Mouse (Mus musculus) layer of hippocampus, postnatal 10 days (tissue): ENCODE data around the gene Cr2. TPM values are rescaled to one million over a fixed set of nuclear protein-coding genes. Genes with fewer than 3 reads are reported as not detected.
A peak's percentile ranks its signal among the peaks of the same experiment; 100 is the strongest.
"Not testable (repeated sequence)": the region's sequence is repeated elsewhere in the genome, so short reads cannot be mapped to it uniquely, and the experiment has no call there.

Experiments
- DNase-seq, 2 experiments: peaks; one replicate each; pipeline ENCODE4 v3.0.0; 2021; ENCODE audit warnings: low spot score in 2 of 2
- long read RNA-seq: library from polyadenylated mRNA; stranded (forward); transcript quantifications from one replicate; pipeline ENCODE4 v2.0.0, GENCODE M21; 2023
- total RNA-seq, 2 experiments: library from RNA; stranded (reverse); gene quantifications; 2 replicates each; pipeline ENCODE4 v1.2.3; 2021

Cr2 gene
- total RNA-seq = 1 to 10 TPM; 2.1 to 2.7 TPM
- long read RNA-seq = 0 reads

DNA sequence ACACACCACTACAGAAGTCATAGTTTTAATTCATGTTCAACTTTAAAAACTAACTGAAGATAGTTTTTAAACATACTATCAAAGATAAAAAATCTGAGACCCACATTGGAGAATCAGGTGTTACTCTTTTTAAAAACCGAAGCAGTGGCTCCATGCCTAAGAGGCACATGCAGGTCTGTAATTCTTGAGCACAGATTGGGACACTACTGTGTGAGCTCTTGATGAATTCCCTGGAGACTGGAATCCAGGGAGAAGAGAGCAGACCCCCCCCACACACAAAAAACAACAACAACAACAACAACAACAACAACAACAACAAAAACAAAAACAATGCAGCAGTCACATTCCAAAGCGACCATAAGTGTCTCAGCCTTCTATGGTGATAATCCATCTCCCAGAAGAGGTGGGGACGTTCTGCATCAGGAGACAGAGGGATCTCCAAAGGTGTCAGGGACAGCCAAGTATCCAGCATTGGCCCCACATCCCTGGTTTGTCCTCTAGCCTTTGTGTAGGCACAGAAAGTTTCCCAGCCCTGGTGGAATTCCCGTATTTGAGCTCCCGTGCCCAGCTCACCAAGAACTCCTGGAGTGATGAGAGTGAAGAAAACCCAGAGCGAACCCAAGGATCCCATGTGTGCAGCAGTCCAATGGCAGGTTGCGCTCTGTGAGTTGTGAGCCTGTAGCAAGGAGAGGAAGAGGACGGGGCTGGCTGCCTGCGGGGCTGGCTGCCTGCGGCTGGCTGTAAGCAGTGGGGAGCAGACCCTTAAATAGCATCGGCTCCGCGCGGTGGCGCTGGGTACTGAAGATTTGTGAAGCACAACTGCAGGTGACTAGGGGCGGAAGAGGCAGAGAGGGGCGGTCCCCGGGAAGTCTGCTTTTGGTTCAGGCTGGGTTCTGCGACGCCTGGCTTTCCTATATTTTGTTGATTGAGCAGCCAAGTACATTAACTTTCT lies at the start of gene Cr2:
Cr2 (minus strand) TSS at position 737 of the 952 bp plus-strand sequence.
- DNase-seq = peak; percentile 55 to 69

GRCm38 (mm10) chr1:195221781-195222180 lies 45.3 kb upstream of the Cr2 start:
- DNase-seq = no peak

DNA sequence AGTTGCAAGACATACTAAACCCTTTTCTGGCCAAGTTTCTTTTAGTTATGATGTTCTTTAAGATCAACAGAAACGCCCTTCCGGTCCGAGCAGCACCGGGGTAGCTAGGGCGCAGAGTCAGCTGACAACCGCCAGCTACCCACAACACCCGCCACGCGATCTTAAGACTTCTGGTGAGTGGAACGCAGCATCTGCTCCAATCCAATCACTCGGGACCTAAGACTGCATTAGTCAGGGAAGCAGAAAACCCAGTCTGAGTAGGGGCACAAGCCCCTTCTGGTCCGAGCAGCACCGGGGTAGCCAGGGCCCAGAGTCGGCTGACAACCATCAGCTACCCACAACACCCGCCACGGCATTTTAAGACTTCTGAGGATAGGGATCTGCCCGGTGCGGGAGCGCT lies 36.3 kb upstream of the Cr2 start:
- not testable (repeated sequence) for DNase-seq

GRCm38 (mm10) chr1:195184746-195185145 lies 8.2 kb upstream of the Cr2 start:
- DNase-seq = no peak

GRCm38 (mm10) chr1:195164996-195165755 lies 11.3 kb downstream of the Cr2 start:
- DNase-seq = no peak

DNA sequence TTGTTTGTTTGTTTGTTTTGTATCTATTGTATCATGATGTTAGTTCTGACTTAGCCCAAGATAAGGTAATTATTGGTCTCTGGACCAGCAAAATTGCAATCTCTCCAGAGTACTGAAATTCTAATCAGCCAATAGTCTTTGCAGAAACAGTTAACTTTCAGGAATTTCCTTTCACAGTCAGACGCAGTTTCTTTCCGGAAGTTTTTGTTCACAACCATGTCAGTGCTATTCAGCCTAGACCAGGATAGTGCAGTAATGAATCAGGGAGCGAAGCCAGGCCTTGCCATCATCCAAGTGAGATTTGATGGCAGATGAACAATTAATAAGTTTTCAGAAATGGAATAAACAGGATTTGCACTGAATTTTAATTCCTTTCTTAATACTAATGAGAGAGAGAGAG lies 44.4 kb downstream of the Cr2 start:
- no peak for DNase-seq

GRCm38 (mm10) chr1:195131675-195132015 lies 44.9 kb downstream of the Cr2 start:
- no peak for DNase-seq

DNA sequence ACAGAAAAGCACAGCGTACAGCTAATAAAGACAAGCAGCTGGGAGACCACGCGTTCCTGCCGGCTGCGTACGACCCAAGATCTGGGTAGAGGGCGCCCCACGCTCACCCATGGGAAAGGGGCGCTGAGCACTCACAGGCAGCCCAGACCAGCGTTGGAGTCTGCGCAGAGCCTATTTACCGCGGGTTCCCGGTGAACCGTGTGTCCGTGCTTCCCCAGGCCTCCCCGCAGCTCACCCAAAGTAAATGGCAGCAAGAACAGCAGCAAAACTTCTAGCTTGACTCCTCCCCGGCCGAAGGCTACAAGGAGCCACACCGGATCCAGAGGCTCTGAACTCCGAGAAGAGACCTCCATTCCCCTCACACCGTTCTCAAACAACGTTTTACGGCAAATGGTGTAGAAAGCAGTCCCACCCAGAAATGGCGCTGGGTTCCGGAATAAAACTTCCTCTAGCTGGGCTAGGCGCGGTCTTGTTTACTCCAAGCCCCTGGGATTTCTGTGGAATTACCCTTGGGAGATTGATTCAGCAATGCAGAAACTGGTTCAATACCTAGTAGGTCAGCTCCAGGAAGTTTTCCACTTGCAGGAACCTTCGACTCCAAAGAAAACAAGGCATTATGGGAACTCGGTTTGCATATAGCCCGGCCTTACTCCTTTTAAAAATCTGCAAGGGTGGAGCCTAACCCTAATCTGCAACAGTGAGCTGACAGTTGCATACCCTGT lies 45.4 kb downstream of the Cr2 start, which contains the start of gene Cr1l:
Cr1l (minus strand) TSS at position 634 of the 722 bp plus-strand sequence.
- DNase-seq = peak; percentile 85 to 91

- no peak for DNase-seq
Observed at GRCm38 (mm10) chr1:195130479-195130878, 46.0 kb downstream of the Cr2 start.

- no peak for DNase-seq
Observed at GRCm38 (mm10) chr1:195129867-195130266, 46.6 kb downstream of the Cr2 start.

GRCm38 (mm10) chr1:195114414-195114813 lies 62.1 kb downstream of the Cr2 start:
- no peak for DNase-seq

DNA sequence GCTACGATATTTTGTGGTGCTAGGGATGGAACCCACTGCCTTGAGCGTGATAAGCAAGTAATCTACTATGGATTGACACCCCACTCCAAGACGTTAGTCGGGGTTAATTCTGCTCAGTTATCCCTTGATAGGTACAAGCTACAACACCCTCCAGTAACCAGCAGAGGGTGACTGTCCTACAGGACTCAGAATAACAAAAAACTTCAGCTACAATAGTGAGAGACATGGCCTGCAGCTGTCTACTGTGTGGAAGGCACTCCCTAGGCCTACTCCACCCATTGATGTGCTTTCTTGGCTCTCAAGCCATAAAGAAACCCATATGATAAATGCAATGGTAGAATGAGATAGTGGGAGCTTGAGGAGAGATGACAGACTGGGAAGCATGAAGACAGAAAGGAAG lies 62.9 kb downstream of the Cr2 start:
- DNase-seq = no peak

DNA sequence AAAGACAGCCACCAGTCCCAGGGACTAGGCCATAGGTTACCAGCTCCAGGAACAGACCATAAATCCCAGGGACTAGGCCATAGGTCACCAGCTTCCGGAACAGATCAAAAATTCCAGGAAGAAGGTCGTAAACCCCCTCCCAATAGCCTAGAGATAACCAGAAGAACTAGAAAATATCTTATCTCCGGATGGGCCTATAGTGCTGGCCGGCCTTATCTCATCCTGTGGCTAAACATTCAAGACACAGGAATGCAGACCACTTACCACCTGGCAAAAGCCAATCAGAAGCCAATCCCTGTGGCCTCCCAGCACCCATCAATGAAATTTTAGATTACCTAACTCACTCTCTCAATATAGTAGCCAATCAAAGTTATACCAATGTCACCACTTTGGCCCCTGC lies 75.8 kb downstream of the Cr2 start:
- DNase-seq = no peak

DNA sequence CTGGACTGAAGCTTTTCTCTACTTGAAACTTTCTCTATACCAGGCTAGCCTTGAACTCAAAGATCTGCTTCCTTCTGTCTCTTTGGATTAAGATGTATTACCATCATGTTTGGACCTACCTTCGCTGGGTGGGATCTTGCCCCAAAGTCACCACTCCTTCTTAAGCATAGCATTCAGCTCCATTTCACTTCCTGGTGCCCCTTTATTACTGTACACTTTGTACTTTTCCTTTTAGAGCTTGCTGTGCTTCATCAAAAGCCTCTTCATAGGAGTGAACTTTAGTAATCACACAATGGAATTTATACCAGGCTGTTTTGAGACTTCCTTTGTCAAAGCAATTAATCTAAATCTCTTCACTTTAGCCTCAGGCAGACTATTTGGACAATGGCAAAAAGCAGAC lies 78.5 kb downstream of the Cr2 start:
- no peak for DNase-seq

DNA sequence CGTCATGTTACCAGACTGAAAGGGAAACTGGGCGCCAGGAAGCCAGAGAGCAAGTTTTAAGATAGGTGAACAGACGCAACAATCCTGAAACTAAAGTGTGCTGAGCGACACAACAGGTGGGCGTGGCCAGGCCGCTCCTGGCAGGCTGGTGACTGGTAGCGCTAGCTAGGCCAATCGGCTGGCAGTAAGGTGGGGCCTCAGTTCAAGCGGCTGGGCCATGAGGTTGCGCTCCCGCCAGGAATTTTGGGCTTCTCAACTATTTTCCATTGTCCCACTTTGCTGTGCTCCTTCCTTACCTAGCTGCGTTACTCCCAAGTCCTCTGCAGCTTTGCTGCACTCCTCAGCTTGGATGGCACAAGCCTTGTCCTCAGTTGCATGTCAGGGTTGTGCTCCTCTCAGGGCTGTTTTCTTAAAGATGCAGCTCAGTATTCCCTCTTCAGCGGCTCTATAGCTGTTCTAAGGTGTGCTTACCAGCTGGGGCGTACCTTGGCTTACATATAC lies 84.2 kb downstream of the Cr2 start, which contains the start of gene Cd46:
Cd46 (minus strand) TSS at position 30 of the 501 bp plus-strand sequence.
- peak; percentile 19 to 36 for DNase-seq

GRCm38 (mm10) chr1:195091699-195092219 lies 84.8 kb downstream of the Cr2 start:
- DNase-seq = no peak

Other genes with a start within 250 kb of the Cr2 start
- 10 to 100 TPM; 26.5 to 28.1 TPM for gene Cd34, start 237.9 kb downstream of the Cr2 start, total RNA-seq
- gene Cd46, start 84.5 kb downstream of the Cr2 start, total RNA-seq = 1 to 10 TPM; 4.2 to 5.7 TPM
- 10 to 100 TPM; 35.9 to 39.0 TPM for gene Cr1l, start 45.1 kb downstream of the Cr2 start, total RNA-seq